Mouse (Mus musculus) heart, embryonic 16.5 days (tissue): Measurements from ENCODE around the gene Rex2. TPM values are rescaled to one million over a fixed set of nuclear protein-coding genes. Genes with fewer than 3 reads are reported as not detected.
"Not testable (repeated sequence)": the region's sequence is repeated elsewhere in the genome, so short reads cannot be mapped to it uniquely, and the experiment has no call there.

ENCODE experiments used
- ATAC-seq: fragments of 200-750 bp; cut with Nextera tagmentation; replicated peaks from 2 replicates; pipeline ENCODE4 v1.8.0; 2017; ENCODE audit warnings: moderate number of reproducible peaks; ENCODE audit not compliant: insufficient read depth, low FRiP score; ENCODE audit errors: extremely low read depth
- H3K27ac ChIP-seq: fragments of 300-500 bp; sonication (generic); 2 replicates; pipeline ENCODE4 v1.5.1; 2014; ENCODE audit warnings: mild to moderate bottlenecking, low read length, control low read depth, moderate library complexity
- H3K27me3 ChIP-seq: fragments of 300-500 bp; sonication (generic); 2 replicates; pipeline ENCODE4 v1.6.1; 2014; ENCODE audit warnings: low read length, mixed read lengths; ENCODE audit not compliant: control insufficient read depth, insufficient read depth
- H3K36me3 ChIP-seq: fragments of 300-500 bp; sonication (generic); 2 replicates; pipeline ENCODE4 v1.6.1; 2014; ENCODE audit not compliant: control insufficient read depth, insufficient read depth
- H3K4me1 ChIP-seq: fragments of 300-500 bp; sonication (generic); 2 replicates; pipeline ENCODE4 v1.6.1; 2014; ENCODE audit warnings: low read length, mixed read lengths; ENCODE audit not compliant: control insufficient read depth, insufficient read depth
- H3K4me2 ChIP-seq: fragments of 300-500 bp; sonication (generic); 2 replicates; pipeline ENCODE4 v1.6.1; 2014; ENCODE audit warnings: low read depth, mild to moderate bottlenecking, control low read depth, low read length
- H3K4me3 ChIP-seq: fragments of 300-500 bp; sonication (generic); 2 replicates; pipeline ENCODE4 v1.5.1; 2014; ENCODE audit warnings: mild to moderate bottlenecking, control low read depth, low read length
- H3K9ac ChIP-seq: fragments of 300-500 bp; sonication (generic); 2 replicates; pipeline ENCODE4 v1.6.1; 2014; ENCODE audit warnings: low read length, control low read depth
- H3K9me3 ChIP-seq: fragments of 300-500 bp; sonication (generic); replicated peaks from 2 replicates; pipeline ENCODE4 v1.6.1; 2016; ENCODE audit warnings: low read length; ENCODE audit not compliant: control insufficient read depth
- WGBS: fragments of 180-500 bp; shearing (Covaris S2); extraction: QIAGEN DNeasy Blood & Tissue Kit; methylation state at CpG from one replicate; pipeline ENCODE4 v1.1.7; 2014; 5-methylcytosine and 5-hydroxymethylcytosine counted together
- polyA plus RNA-seq: library from polyadenylated mRNA; unstranded; fragments of >200 nt; fragmentation: Nextera tagmentation; extraction: Ambion mirVana; gene quantifications from 2 replicates; pipeline ENCODE4 v1.2.1, GENCODE M21; 2015

Rex2 gene
- polyA plus RNA-seq, 1 experiment from 2014 or later: 0.04 TPM

DNA sequence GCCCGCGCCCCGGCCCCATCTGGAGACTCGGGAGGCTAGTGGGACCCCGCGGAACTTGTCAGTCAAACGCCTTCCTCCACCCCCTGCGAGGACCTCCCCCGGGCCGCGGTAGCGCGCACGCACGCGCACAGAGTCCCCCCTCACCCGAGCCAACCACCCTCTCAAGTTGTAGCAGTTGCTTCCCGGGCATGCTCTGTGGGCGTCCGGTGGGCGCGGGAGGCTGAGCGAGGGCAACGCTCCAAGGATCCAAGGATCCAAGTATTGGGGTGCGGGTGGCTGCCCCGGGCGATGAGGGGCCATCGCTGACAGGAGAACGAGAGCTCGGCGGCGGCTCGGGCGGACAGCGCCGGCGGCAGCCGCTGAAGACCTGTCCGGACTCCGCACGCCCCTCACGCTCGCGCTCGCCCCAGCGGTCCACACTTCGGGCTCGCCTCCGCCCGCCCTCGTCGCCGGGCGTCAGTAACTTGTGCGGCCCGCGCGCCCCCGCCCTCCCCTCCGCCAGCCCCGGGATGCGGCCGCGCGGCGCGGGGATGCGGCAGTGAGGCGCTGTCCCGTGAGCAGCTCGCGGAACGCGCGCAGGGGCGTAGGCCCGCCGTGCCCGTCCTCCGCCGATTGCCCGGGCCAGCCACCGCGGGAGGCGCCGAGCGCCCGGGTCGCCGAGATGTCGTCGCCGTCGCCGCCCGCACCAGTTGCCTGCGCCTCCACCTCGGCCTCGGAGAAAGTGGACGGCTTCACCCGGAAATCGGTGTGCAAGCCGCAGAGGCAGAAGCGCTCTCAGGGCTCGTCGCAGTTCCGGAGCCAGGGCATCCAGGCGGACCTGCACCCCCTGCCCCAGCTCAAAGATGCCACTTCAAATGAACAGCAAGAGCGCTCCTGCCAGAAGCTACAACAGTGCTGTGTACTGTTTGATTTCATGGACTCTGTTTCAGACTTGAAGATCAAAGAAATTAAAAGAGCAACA is 80.3 kb downstream of the Rex2 start:
- H3K27me3 ChIP-seq, H3K36me3 ChIP-seq, H3K4me1 ChIP-seq, H3K9ac ChIP-seq, H3K27ac ChIP-seq, H3K9me3 ChIP-seq, ATAC-seq: not testable (repeated sequence)
- H3K4me2 ChIP-seq: peak overlapping the region; percentile 77
- 2% methylated on average over 96 of the region's 109 CpGs for WGBS
- H3K4me3 ChIP-seq: peak overlapping the region; percentile 53

DNA sequence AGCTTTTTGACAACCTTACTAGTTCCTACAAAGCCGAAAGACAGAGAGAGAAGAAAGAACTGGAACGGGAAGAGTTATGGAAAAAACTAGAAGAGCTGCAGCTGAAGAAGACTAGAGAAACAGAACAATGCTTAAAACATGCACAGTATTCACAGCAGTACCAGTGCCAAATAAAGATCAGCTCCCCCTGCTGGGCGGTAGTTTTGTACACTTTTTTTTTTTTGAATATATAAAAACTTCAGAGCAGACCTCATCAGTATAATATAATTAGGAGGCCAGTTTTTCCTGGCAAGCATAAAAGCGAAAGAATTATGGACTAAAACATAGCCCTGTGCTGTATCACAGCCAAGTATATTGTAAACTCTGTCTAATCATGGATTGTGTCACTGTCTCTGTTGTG is 82.2 kb downstream of the Rex2 start:
- not testable (repeated sequence) for H3K9ac ChIP-seq, H3K27ac ChIP-seq, H3K9me3 ChIP-seq, H3K27me3 ChIP-seq, ATAC-seq, H3K4me1 ChIP-seq, H3K4me3 ChIP-seq, H3K4me2 ChIP-seq, H3K36me3 ChIP-seq
- WGBS: 44% methylated on average over 4 of the region's 4 CpGs

Other genes with a start within 250 kb of the Rex2 start
- not detected in 2 replicates for gene Gm21411, start 112.3 kb upstream of the Rex2 start, polyA plus RNA-seq
- not detected in 2 replicates for gene Zfp989, start 49.9 kb upstream of the Rex2 start, polyA plus RNA-seq
- gene Zfp991, start 110.2 kb downstream of the Rex2 start, polyA plus RNA-seq: 4.3 and 5.3 TPM in 2 replicates